In the genomic region with DNA sequence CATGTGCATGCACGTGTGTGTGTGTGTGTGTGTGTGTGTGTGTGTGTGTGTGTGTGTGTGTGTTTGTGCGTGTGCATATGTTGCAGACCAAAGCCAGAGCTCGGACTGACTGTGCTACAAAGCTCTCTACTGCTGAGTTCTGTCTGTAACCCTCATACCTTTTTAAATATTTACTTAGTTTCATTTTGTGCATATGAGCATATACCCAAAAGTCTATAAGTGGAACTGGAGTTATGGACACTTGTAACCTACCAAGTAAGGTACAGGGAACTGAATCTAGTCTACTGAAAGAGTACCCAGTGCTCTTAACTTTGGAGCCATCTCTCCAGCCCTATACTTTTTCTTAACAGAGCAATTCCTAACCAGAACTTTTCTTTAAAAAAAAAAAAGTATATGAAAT, we compare ENCODE assay signal across 20 mouse cellular contexts.
DNase-seq lines count a peak whose midpoint lies in the region; ATAC-seq and TF ChIP-seq lines count a peak whose summit lies in the region.
"Had no signal": no experiment of that assay in that cellular context is flagged by ENCODE, and none has a peak within 500 bp of the region (broad histone marks: within the 10 kb centered on the region; RNA-seq: fewer than 3 reads in every experiment).

No protein-coding gene starts in this region.

- TF ChIP-seq CTCF in lung, postnatal 0 days (IDR thresholded peaks at IDR 0.05) = no peak

- H3K4me1 ChIP-seq in lung, embryonic 15.5 days = no peaks in the 10 kb centered on the region
- H3K4me1 ChIP-seq in lung, embryonic 16.5 days (replicated peaks; ENCODE audit: control insufficient read depth, insufficient read depth, low read length) = no peaks in the 10 kb centered on the region; the same call in 1 of the 2 replicates
- no peaks in the 10 kb centered on the region for H3K4me1 ChIP-seq in lung, postnatal 0 days (ENCODE audit: insufficient read depth, low read depth, low read length)

- no peak overlapping the region for H3K4me2 ChIP-seq in lung, embryonic 15.5 days
- no peak overlapping the region for H3K4me2 ChIP-seq in lung, embryonic 16.5 days (ENCODE audit: low read depth, low read length)
- no peak overlapping the region for H3K4me2 ChIP-seq in lung, postnatal 0 days (replicated peaks; ENCODE audit: low read depth, low read length)

- no peak overlapping the region for H3K4me3 ChIP-seq in lung, embryonic 15.5 days
- no peak overlapping the region for H3K4me3 ChIP-seq in lung, embryonic 16.5 days (ENCODE audit: low read length)
- no peak overlapping the region for H3K4me3 ChIP-seq in lung, postnatal 0 days (ENCODE audit: low read depth, low read length)

- peak overlapping the region; percentile 63; the same call in 1 of the 2 replicates for H3K27ac ChIP-seq in lung, embryonic 15.5 days
- peak overlapping the region; percentile 70 for H3K27ac ChIP-seq in lung, embryonic 16.5 days (ENCODE audit: low read length)
- 0 out of 2 replicates have a peak overlapping the region, but pooled peaks have one; percentile 57 for H3K27ac ChIP-seq in lung, postnatal 0 days (ENCODE audit: low read length)

- WGBS in lung, embryonic 15.5 days = 76% methylated on average over 3 of the region's 3 CpGs
- 68% methylated on average over 3 of the region's 3 CpGs for WGBS in lung, embryonic 16.5 days
- 69% methylated on average over 3 of the region's 3 CpGs for WGBS in lung, postnatal 0 days

- no peaks in the 10 kb centered on the region for H3K9me3 ChIP-seq in lung, embryonic 15.5 days
- H3K9me3 ChIP-seq in lung, embryonic 16.5 days (ENCODE audit: control insufficient read depth, low read length) = peaks cover under 1% of the 10 kb centered on the region; the same call in 1 of the 2 replicates
- no peaks in the 10 kb centered on the region for H3K9me3 ChIP-seq in lung, postnatal 0 days (ENCODE audit: low read length)
- H3K9me3 ChIP-seq: G1E had no signal

- H3K27me3 ChIP-seq in lung, embryonic 15.5 days = no peaks in the 10 kb centered on the region
- H3K27me3 ChIP-seq in lung, embryonic 16.5 days (ENCODE audit: control insufficient read depth, insufficient read depth, low read depth, low read length) = no peaks in the 10 kb centered on the region
- H3K27me3 ChIP-seq in lung, postnatal 0 days (replicated peaks; ENCODE audit: insufficient read depth, low read length) = no peaks in the 10 kb centered on the region
- H3K27me3 ChIP-seq: CH12.LX, Patski had no signal

- ATAC-seq in lung, embryonic 15.5 days (ENCODE audit: borderline replicate concordance, extremely low read depth, low FRiP score, low TSS enrichment) = peak; percentile 65; the same call in 1 of the 2 replicates
- peak; percentile 67 for ATAC-seq in lung, embryonic 16.5 days (ENCODE audit: low read depth)
- no peak for ATAC-seq in lung, postnatal 0 days
- ATAC-seq: activated CD4-positive, CD25-positive, alpha-beta regulatory T cell, adult 4 months; CD4-positive, CD25-positive, alpha-beta regulatory T cell, adult 4 months; Patski had no signal

- H3K36me3 ChIP-seq in lung, embryonic 15.5 days = peaks cover under 1% of the 10 kb centered on the region; the same call in 1 of the 2 replicates
- no peaks in the 10 kb centered on the region for H3K36me3 ChIP-seq in lung, embryonic 16.5 days (ENCODE audit: control insufficient read depth, insufficient read depth, low read length)
- H3K36me3 ChIP-seq in lung, postnatal 0 days (ENCODE audit: insufficient read depth, low read length) = peaks cover 3% of the 10 kb centered on the region; the same call in 1 of the 2 replicates

- no peak overlapping the region for H3K9ac ChIP-seq in lung, embryonic 15.5 days
- H3K9ac ChIP-seq in lung, embryonic 16.5 days (ENCODE audit: low read length) = no peak overlapping the region
- H3K9ac ChIP-seq in lung, postnatal 0 days (replicated peaks; ENCODE audit: low read depth) = no peak overlapping the region

- TF ChIP-seq EP300 in lung, postnatal 0 days (IDR thresholded peaks at IDR 0.05) = no peak

- DNase-seq in lung, postnatal 10 days = no peak
- DNase-seq in lung, postnatal 36 days = no peak
- DNase-seq in lung, postnatal 0 days (ENCODE audit: low spot score) = no peak
- DNase-seq in lung, adult 18-20 months = no peak
- DNase-seq: adrenal gland, adult 8-10 months; adrenal gland, postnatal 10 days; adrenal gland, postnatal 14 days; adrenal gland, postnatal 25 days; adrenal gland, postnatal 36 days; B cell, adult 2 months; cerebellum, adult 11 months; cerebellum, adult 11-12 months; cerebellum, adult 18-20 months had no signal
